Mouse (Mus musculus): ENCODE results near the gene Ucp1.
"Not testable (repeated sequence)": the region's sequence is repeated elsewhere in the genome, so short reads cannot be mapped to it uniquely, and the experiment has no call there.

The Ucp1 gene

GRCm38 (mm10) chr8:83290176-83290575, at the start of gene Ucp1:
Gene Ucp1, plus strand, starts transcription at chr8:83290352.
- DNase-seq = no peak

- DNase-seq = no peak
Observed at GRCm38 (mm10) chr8:83244151-83244550, 46.0 kb upstream of the Ucp1 start.

- no peak for DNase-seq
Observed at GRCm38 (mm10) chr8:83250858-83251257, 39.3 kb upstream of the Ucp1 start.

- DNase-seq = no peak
Observed at GRCm38 (mm10) chr8:83251362-83252246, 38.5 kb upstream of the Ucp1 start.

- no peak for DNase-seq
Observed at GRCm38 (mm10) chr8:83252791-83253190, 37.4 kb upstream of the Ucp1 start.

- DNase-seq = no peak
Observed at GRCm38 (mm10) chr8:83257631-83258030, 32.5 kb upstream of the Ucp1 start.

GRCm38 (mm10) chr8:83260418-83261215, 29.5 kb upstream of the Ucp1 start:
- DNase-seq = peak; percentile 66

GRCm38 (mm10) chr8:83271172-83271571, 19.0 kb upstream of the Ucp1 start:
- DNase-seq = no peak

- DNase-seq = no peak
Observed at GRCm38 (mm10) chr8:83272464-83272863, 17.7 kb upstream of the Ucp1 start.

GRCm38 (mm10) chr8:83274470-83274869, 15.7 kb upstream of the Ucp1 start:
- DNase-seq = no peak

GRCm38 (mm10) chr8:83278431-83278830, 11.7 kb upstream of the Ucp1 start:
- no peak for DNase-seq

GRCm38 (mm10) chr8:83285391-83285790, 4.8 kb upstream of the Ucp1 start:
- DNase-seq = no peak

GRCm38 (mm10) chr8:83297375-83297774, 7.2 kb downstream of the Ucp1 start:
- DNase-seq = no peak

- peak; percentile 19 for DNase-seq
Observed at GRCm38 (mm10) chr8:83300135-83300534, 10.0 kb downstream of the Ucp1 start.

- no peak for DNase-seq
Observed at GRCm38 (mm10) chr8:83304946-83305345, 14.8 kb downstream of the Ucp1 start.

- no peak for DNase-seq
Observed at GRCm38 (mm10) chr8:83309836-83310235, 19.7 kb downstream of the Ucp1 start.

- not testable (repeated sequence) for DNase-seq
Observed at GRCm38 (mm10) chr8:83315084-83315483, 24.9 kb downstream of the Ucp1 start.

- no peak for DNase-seq
Observed at GRCm38 (mm10) chr8:83315691-83316090, 25.5 kb downstream of the Ucp1 start.

GRCm38 (mm10) chr8:83320543-83320942, 30.4 kb downstream of the Ucp1 start:
- no peak for DNase-seq

GRCm38 (mm10) chr8:83322374-83322773, 32.2 kb downstream of the Ucp1 start:
- DNase-seq = no peak

GRCm38 (mm10) chr8:83323056-83323455, 32.9 kb downstream of the Ucp1 start:
- DNase-seq = peak; percentile 13

GRCm38 (mm10) chr8:83327889-83328288, 37.7 kb downstream of the Ucp1 start:
- DNase-seq = no peak

- no peak for DNase-seq
Observed at GRCm38 (mm10) chr8:83331567-83331898, 41.4 kb downstream of the Ucp1 start.

Measured in thymus, postnatal 25 days (tissue).